Mouse (Mus musculus) myocyte (in vitro differentiated cells): ENCODE measurements around the gene Pthlh.
"Not testable (repeated sequence)": the region's sequence is repeated elsewhere in the genome, so short reads cannot be mapped to it uniquely, and the experiment has no call there.

Experiments
- CEBPB ChIP-seq: IDR thresholded peaks from 2 replicates; pipeline ENCODE4 v1.6.1; 2011; ENCODE audit warnings: mild to moderate bottlenecking, moderate library complexity; ENCODE audit not compliant: poor library complexity, insufficient read depth, severe bottlenecking
- E2F4 ChIP-seq: IDR thresholded peaks from one replicate; pipeline ENCODE4 v1.6.1; 2011; ENCODE audit warnings: mild to moderate bottlenecking, control low read depth, moderate library complexity; ENCODE audit not compliant: insufficient read depth
- MAX ChIP-seq: IDR thresholded peaks from one replicate; pipeline ENCODE4 v1.6.1; 2011; ENCODE audit warnings: low read depth, mild to moderate bottlenecking, control low read depth
- MYOD1 ChIP-seq, 3 experiments: IDR thresholded peaks; one replicate each; pipeline ENCODE4 v1.6.1; 2011; ENCODE audit warnings: control low read depth in 2 of 3, low read depth in 2 of 3, mild to moderate bottlenecking in 2 of 3, moderate library complexity in 1 of 3; ENCODE audit not compliant: insufficient read length in 2 of 3, control insufficient read depth in 1 of 3
- POLR2A ChIP-seq: IDR thresholded peaks from one replicate; pipeline ENCODE4 v1.6.1; 2011; ENCODE audit warnings: low read depth, mild to moderate bottlenecking, control low read depth, moderate library complexity; ENCODE audit not compliant: insufficient read length
- REST ChIP-seq: IDR thresholded peaks from one replicate; pipeline ENCODE4 v1.6.1; 2011; ENCODE audit warnings: mild to moderate bottlenecking, control low read depth, moderate library complexity; ENCODE audit not compliant: insufficient read depth, insufficient read length
- SRF ChIP-seq: IDR thresholded peaks from one replicate; pipeline ENCODE4 v1.6.1; 2011; ENCODE audit warnings: low read depth; ENCODE audit not compliant: control insufficient read depth, insufficient read length
- USF1 ChIP-seq: IDR thresholded peaks from one replicate; pipeline ENCODE4 v1.6.1; 2011; ENCODE audit warnings: low read depth, mild to moderate bottlenecking, control low read depth, moderate library complexity

GRCm38 (mm10) chr6:147304236-147304635 lies 40.3 kb upstream of the Pthlh start:
- TF ChIP-seq POLR2A; E2F4; USF1; SRF; CEBPB; MAX; MYOD1 (IDR thresholded peaks at IDR 0.05; ENCODE audit: control insufficient read depth in 1 of 3, insufficient read length in 2 of 3, low read depth in 2 of 3); REST: not testable (repeated sequence)
